Mouse (Mus musculus) urinary bladder, postnatal 4 days (tissue): Measurements from ENCODE around the gene Sema3a.

Source experiments
- DNase-seq, 2 experiments: peaks; one replicate each; pipeline ENCODE4 v3.0.0; 2021 to 2022; ENCODE audit warnings: low spot score in 2 of 2

Gene Sema3a

GRCm38 (mm10) chr5:13125241-13125692 lies at the start of gene Sema3a:
Gene Sema3a, plus strand, starts transcription at chr5:13125414.
- DNase-seq: no peak

GRCm38 (mm10) chr5:13084777-13085439 lies 40.3 kb upstream of the Sema3a start:
- DNase-seq: no peak

- DNase-seq: no peak
Measured at GRCm38 (mm10) chr5:13090431-13090830, 34.8 kb upstream of the Sema3a start.

- DNase-seq: no peak
Measured at GRCm38 (mm10) chr5:13109522-13109921, 15.7 kb upstream of the Sema3a start.

- no peak for DNase-seq
Measured at GRCm38 (mm10) chr5:13117236-13117635, 8.0 kb upstream of the Sema3a start.

- DNase-seq: no peak
Measured at GRCm38 (mm10) chr5:13125757-13126156, 543 bp downstream of the Sema3a start.

- DNase-seq: no peak
Measured at GRCm38 (mm10) chr5:13126196-13126595, 982 bp downstream of the Sema3a start.

GRCm38 (mm10) chr5:13127121-13127520 lies 1.9 kb downstream of the Sema3a start:
- DNase-seq: no peak

- no peak for DNase-seq
Measured at GRCm38 (mm10) chr5:13144733-13145457, 19.7 kb downstream of the Sema3a start.

- DNase-seq: no peak
Measured at GRCm38 (mm10) chr5:13149909-13150308, 24.7 kb downstream of the Sema3a start.

- no peak for DNase-seq
Measured at GRCm38 (mm10) chr5:13151002-13151401, 25.8 kb downstream of the Sema3a start.

- no peak for DNase-seq
Measured at GRCm38 (mm10) chr5:13157761-13158612, 32.8 kb downstream of the Sema3a start.

- no peak for DNase-seq
Measured at GRCm38 (mm10) chr5:13182186-13182585, 57.0 kb downstream of the Sema3a start.

GRCm38 (mm10) chr5:13197886-13198285 lies 72.7 kb downstream of the Sema3a start:
- no peak for DNase-seq

- DNase-seq: no peak
Measured at GRCm38 (mm10) chr5:13199709-13200108, 74.5 kb downstream of the Sema3a start.

- DNase-seq: no peak
Measured at GRCm38 (mm10) chr5:13255353-13255752, 130.1 kb downstream of the Sema3a start.

- no peak for DNase-seq
Measured at GRCm38 (mm10) chr5:13256321-13256720, 131.1 kb downstream of the Sema3a start.

- DNase-seq: no peak
Measured at GRCm38 (mm10) chr5:13263087-13263486, 137.9 kb downstream of the Sema3a start.

- no peak for DNase-seq
Measured at GRCm38 (mm10) chr5:13263539-13263938, 138.3 kb downstream of the Sema3a start.

- no peak for DNase-seq
Measured at GRCm38 (mm10) chr5:13312667-13313066, 187.5 kb downstream of the Sema3a start.

- no peak for DNase-seq
Measured at GRCm38 (mm10) chr5:13313977-13314376, 188.8 kb downstream of the Sema3a start.

- no peak for DNase-seq
Measured at GRCm38 (mm10) chr5:13318728-13319429, 193.7 kb downstream of the Sema3a start.
